Mouse (Mus musculus): ENCODE data around the gene Fam19a3.

DNA sequence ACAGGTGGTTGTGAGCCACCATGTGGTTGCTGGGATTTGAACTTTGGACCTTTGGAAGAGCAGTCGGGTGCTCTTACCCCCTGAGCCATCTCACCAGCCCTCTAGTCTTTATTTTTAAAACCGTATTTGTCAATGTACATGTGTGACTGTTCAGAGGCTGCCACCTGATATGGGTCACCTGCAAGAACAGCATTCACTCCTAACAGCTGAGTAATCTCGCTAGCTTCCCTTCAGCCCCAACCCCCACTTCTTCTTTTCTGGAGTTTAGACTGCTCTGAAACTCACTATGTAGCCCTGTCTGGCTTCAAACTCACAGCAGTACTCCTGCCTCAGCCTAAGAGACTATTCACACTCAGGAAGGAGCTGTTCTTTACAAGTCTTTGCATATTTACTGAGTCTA, 40.8 kb upstream of the Fam19a3 start:
- TF ChIP-seq CTCF (IDR thresholded peaks at IDR 0.05; ENCODE audit: low read depth, low read length) (no peak), POLR2A (IDR thresholded peaks at IDR 0.05; ENCODE audit: insufficient read depth, low read length) (no peak), EP300 (IDR thresholded peaks at IDR 0.05; ENCODE audit: insufficient read depth, low read depth, low read length) (no peak)

Measured in ES-Bruce4 (cell line).